Mouse (Mus musculus) thymus, postnatal 36 days (tissue): ENCODE measurements around the gene Sox11.

Source experiments
- DNase-seq, 2 experiments: peaks; one replicate each; pipeline ENCODE4 v3.0.0; 2022; ENCODE audit warnings: mixed read lengths in 2 of 2

Sox11 gene

GRCm38 (mm10) chr12:27336336-27336735 is 6.0 kb downstream of the Sox11 start:
- DNase-seq: no peak

GRCm38 (mm10) chr12:27335356-27336055 is 6.9 kb downstream of the Sox11 start:
- DNase-seq: no peak

- DNase-seq: no peak
Measured at GRCm38 (mm10) chr12:27333590-27333989, 8.8 kb downstream of the Sox11 start.

- no peak for DNase-seq
Measured at GRCm38 (mm10) chr12:27323423-27323822, 19.0 kb downstream of the Sox11 start.

GRCm38 (mm10) chr12:27320705-27321104 is 21.7 kb downstream of the Sox11 start:
- DNase-seq: no peak

- DNase-seq: no peak
Measured at GRCm38 (mm10) chr12:27312985-27313384, 29.4 kb downstream of the Sox11 start.

- DNase-seq: no peak
Measured at GRCm38 (mm10) chr12:27311854-27312466, 30.4 kb downstream of the Sox11 start.

GRCm38 (mm10) chr12:27311316-27311832 is 31.0 kb downstream of the Sox11 start:
- no peak for DNase-seq

- DNase-seq: no peak
Measured at GRCm38 (mm10) chr12:27310703-27311102, 31.7 kb downstream of the Sox11 start.

- DNase-seq: no peak
Measured at GRCm38 (mm10) chr12:27309969-27310368, 32.4 kb downstream of the Sox11 start.

- DNase-seq: no peak
Measured at GRCm38 (mm10) chr12:27304713-27305437, 37.5 kb downstream of the Sox11 start.

GRCm38 (mm10) chr12:27303190-27303589 is 39.2 kb downstream of the Sox11 start:
- DNase-seq: no peak

- no peak for DNase-seq
Measured at GRCm38 (mm10) chr12:27298721-27299120, 43.7 kb downstream of the Sox11 start.

- no peak for DNase-seq
Measured at GRCm38 (mm10) chr12:27294191-27294590, 48.2 kb downstream of the Sox11 start.

GRCm38 (mm10) chr12:27293736-27294135 is 48.6 kb downstream of the Sox11 start:
- DNase-seq: no peak

GRCm38 (mm10) chr12:27293208-27293607 is 49.2 kb downstream of the Sox11 start:
- no peak for DNase-seq
